Mouse (Mus musculus) CH12.LX (cell line): ENCODE data around the gene Mamdc2. TPM values are rescaled to one million over a fixed set of nuclear protein-coding genes. Genes with fewer than 3 reads are reported as not detected.

ENCODE experiments used
- DNase-seq: peaks from one replicate; pipeline ENCODE4 v3.0.0-alpha.2; 2013; ENCODE audit errors: extremely low read depth
- H3K27ac ChIP-seq: 2 replicates; pipeline ENCODE4 v1.5.1; 2012; ENCODE audit warnings: low read depth, mild to moderate bottlenecking, control low read depth, moderate library complexity; ENCODE audit not compliant: insufficient read depth
- H3K27me3 ChIP-seq: replicated peaks from 2 replicates; pipeline ENCODE3; 2012; ENCODE audit warnings: inconsistent platforms
- H3K36me3 ChIP-seq, 2 experiments: replicated peaks in 1 of 2; 2 replicates each; pipeline versions ENCODE3 to v1.6.1; 2012; ENCODE audit warnings: inconsistent platforms in 1 of 2, low read length in 1 of 2, mild to moderate bottlenecking in 1 of 2, mixed read lengths in 1 of 2, moderate library complexity in 1 of 2; ENCODE audit not compliant: control insufficient read depth in 1 of 2, insufficient read depth in 1 of 2
- H3K4me1 ChIP-seq, 2 experiments: 2 replicates each; pipeline ENCODE4 v1.6.1; 2012; ENCODE audit warnings: inconsistent platforms in 1 of 2, moderate library complexity in 1 of 2; ENCODE audit not compliant: insufficient read depth in 2 of 2, control insufficient read depth in 1 of 2
- H3K4me2 ChIP-seq: 2 replicates; pipeline ENCODE4 v1.6.1; 2012; ENCODE audit warnings: low read depth, mild to moderate bottlenecking, control low read depth; ENCODE audit not compliant: poor library complexity, insufficient read depth, severe bottlenecking
- H3K4me3 ChIP-seq, 3 experiments: fragments of 150-350 bp in 1 of 3; sonication (generic) in 1 of 3; replicated peaks in 1 of 3; 2 replicates each; pipeline versions ENCODE3 to v1.5.1; 2011 to 2012; ENCODE audit warnings: low read depth in 2 of 3, low read length in 2 of 3, mild to moderate bottlenecking in 2 of 3, moderate library complexity in 2 of 3, control low read depth in 1 of 3, improper control_type of control experiment in 1 of 3, inconsistent platforms in 1 of 3, mixed read lengths in 1 of 3; ENCODE audit not compliant: poor library complexity in 1 of 3
- H3K79me2 ChIP-seq: replicated peaks from 2 replicates; pipeline ENCODE4 v1.6.1; 2012; ENCODE audit warnings: mild to moderate bottlenecking, moderate library complexity; ENCODE audit not compliant: control insufficient read depth, poor library complexity, insufficient read depth, severe bottlenecking; ENCODE audit errors: extremely low read depth
- H3K9ac ChIP-seq: 2 replicates; pipeline ENCODE4 v1.6.1; 2012; ENCODE audit warnings: low read depth, mild to moderate bottlenecking, control low read depth, moderate library complexity; ENCODE audit not compliant: insufficient read depth
- H3K9me3 ChIP-seq: replicated peaks from 2 replicates; pipeline ENCODE3; 2012; ENCODE audit warnings: low read length, inconsistent platforms, mixed read lengths
- BHLHE40 ChIP-seq: IDR thresholded peaks from 2 replicates; pipeline ENCODE4 v1.6.1; 2011; ENCODE audit warnings: mild to moderate bottlenecking, low read depth, low read length, improper control_type of control experiment
- EP300 ChIP-seq: IDR thresholded peaks from 2 replicates; pipeline ENCODE4 v1.6.1; 2011; ENCODE audit warnings: low read length, improper control_type of control experiment
- GABPA ChIP-seq: IDR thresholded peaks from 2 replicates; pipeline ENCODE4 v1.6.1; 2012; ENCODE audit warnings: low read depth, low read length, improper control_type of control experiment, inconsistent platforms; ENCODE audit not compliant: insufficient replicate concordance
- HCFC1 ChIP-seq: IDR thresholded peaks from 2 replicates; pipeline ENCODE4 v1.6.1; 2012; ENCODE audit warnings: low read depth, mild to moderate bottlenecking, inconsistent platforms, low read length, improper control_type of control experiment
- IRF4 ChIP-seq: IDR thresholded peaks from 2 replicates; pipeline ENCODE4 v1.6.1; 2014; ENCODE audit warnings: low read depth, mild to moderate bottlenecking, inconsistent platforms, low read length, improper control_type of control experiment
- JUN ChIP-seq: IDR thresholded peaks from 2 replicates; pipeline ENCODE4 v1.6.1; 2011; ENCODE audit warnings: low read depth, mild to moderate bottlenecking, low read length, improper control_type of control experiment, moderate library complexity; ENCODE audit not compliant: insufficient read depth
- MAX ChIP-seq: IDR thresholded peaks from 2 replicates; pipeline ENCODE4 v1.6.1; 2011; ENCODE audit warnings: low read length, improper control_type of control experiment
- MEF2A ChIP-seq: IDR thresholded peaks from 2 replicates; pipeline ENCODE4 v1.6.1; 2014; ENCODE audit warnings: low read depth, mild to moderate bottlenecking, inconsistent platforms, low read length, improper control_type of control experiment, borderline replicate concordance
- MXI1 ChIP-seq: IDR thresholded peaks from 2 replicates; pipeline ENCODE4 v1.6.1; 2011; ENCODE audit warnings: mild to moderate bottlenecking, low read depth, low read length, improper control_type of control experiment
- MYC ChIP-seq: IDR thresholded peaks from 2 replicates; pipeline ENCODE4 v1.6.1; 2011; ENCODE audit warnings: low read depth, mild to moderate bottlenecking, improper control_type of control experiment, low read length
- NELFE ChIP-seq: IDR thresholded peaks from 2 replicates; pipeline ENCODE4 v1.6.1; 2011; ENCODE audit warnings: low read depth, low read length, improper control_type of control experiment
- NRF1 ChIP-seq: IDR thresholded peaks from 2 replicates; pipeline ENCODE4 v1.6.1; 2014; ENCODE audit warnings: low read depth, mild to moderate bottlenecking, inconsistent platforms, low read length, improper control_type of control experiment, moderate library complexity
- PAX5 ChIP-seq: IDR thresholded peaks from 2 replicates; pipeline ENCODE4 v1.6.1; 2012; ENCODE audit warnings: low read length, inconsistent platforms, mixed read lengths
- POLR2AphosphoS2 ChIP-seq: IDR thresholded peaks from 2 replicates; pipeline ENCODE4 v1.6.1; 2011; ENCODE audit warnings: low read depth, low read length, improper control_type of control experiment
- RCOR1 ChIP-seq: conservative IDR thresholded peaks from 2 replicates; pipeline ENCODE4 v1.6.1; 2012; ENCODE audit warnings: low read depth, mild to moderate bottlenecking, inconsistent platforms, low read length, improper control_type of control experiment
- TBP ChIP-seq: conservative IDR thresholded peaks from 2 replicates; pipeline ENCODE4 v1.6.1; 2011; ENCODE audit warnings: low read depth, low read length, improper control_type of control experiment
- ZC3H11A ChIP-seq: IDR thresholded peaks from 2 replicates; pipeline ENCODE4 v1.6.1; 2012; ENCODE audit warnings: low read depth, mild to moderate bottlenecking, inconsistent platforms, low read length, improper control_type of control experiment
- ZNF384 ChIP-seq: IDR thresholded peaks from 2 replicates; pipeline ENCODE4 v1.6.1; 2012; ENCODE audit warnings: low read depth, low read length, improper control_type of control experiment, inconsistent platforms
- dilution Hi-C: fragments of 300-500 bp; cut with MboI; formaldehyde crosslinking; loops from 2 replicates; pipeline ENCODE4 v1.14.3; 2020; ENCODE audit warnings: low sequenced_read_pairs; ENCODE audit not compliant: extremely low pct_unique_long_range_greater_than_20kb, extremely low pct_ligation_motif_present
- in situ Hi-C: fragments of 300-500 bp; cut with MboI; formaldehyde crosslinking; loops from 3 replicates; pipeline ENCODE4 v1.14.3; 2019; ENCODE audit warnings: low sequenced_read_pairs, low pct_ligation_motif_present, low pct_unique_long_range_greater_than_20kb, mixed read lengths
- polyA plus RNA-seq: library from polyadenylated mRNA; unstranded; fragments of >175 nt; gene quantifications from 2 replicates; pipeline ENCODE4 v1.2.1, GENCODE M21; 2012; ENCODE audit warnings: low read depth; ENCODE audit not compliant: insufficient read length
- total RNA-seq, 2 experiments: library from RNA; depleted of rRNA; stranded (reverse); fragments of 300-350 nt in 1 of 2; fragments of >200 nt in 1 of 2; gene quantifications; 2 replicates each; pipeline ENCODE4 v1.2.3; 2012 to 2014

The Mamdc2 gene
- total and polyA plus RNA-seq, 3 experiments, result 0.08 to 0.67 (median 0.17) TPM

DNA sequence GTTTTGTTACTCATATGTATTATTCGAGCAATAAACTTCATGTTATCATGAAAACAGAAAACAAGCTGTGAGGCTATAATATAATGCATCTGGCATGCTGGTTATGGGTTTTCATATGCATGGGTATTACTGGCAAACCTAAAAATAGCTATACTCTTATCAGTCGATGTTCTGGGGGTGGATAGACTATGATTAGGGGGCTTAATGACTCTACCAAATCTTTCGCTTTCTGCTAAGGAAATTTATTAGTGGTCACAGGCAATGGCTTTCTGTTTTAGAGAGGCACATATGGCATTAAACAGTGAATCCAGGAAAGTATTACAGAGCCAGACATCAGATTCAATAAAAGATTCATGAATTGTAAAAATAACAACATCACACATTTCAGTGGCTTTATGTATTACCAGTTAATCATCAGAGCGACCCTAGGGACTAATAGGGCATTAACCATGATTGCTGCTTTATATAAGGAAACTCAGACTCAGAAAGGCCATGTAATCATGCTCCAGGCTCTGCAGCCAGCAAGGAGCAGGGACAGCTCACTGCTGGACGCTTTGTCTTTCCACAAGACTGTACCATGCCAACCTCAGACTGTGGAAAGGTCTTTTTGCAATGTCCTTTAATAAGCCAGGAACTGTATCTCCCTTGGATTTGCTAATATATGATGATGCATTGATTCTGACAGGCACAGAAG, 130.8 kb downstream of the Mamdc2 start:
- in situ Hi-C loops (no loop called here), dilution Hi-C loops (no loop called here)
- H3K36me3 ChIP-seq, result no peaks in the 10 kb centered on the region
- TF ChIP-seq GABPA (no peak), ZC3H11A (no peak), RCOR1 (no peak), POLR2AphosphoS2 (no peak), BHLHE40 (no peak), ZNF384 (no peak), TBP (no peak), MAX (no peak), PAX5 (no peak), HCFC1 (no peak), MEF2A (no peak), MXI1 (no peak), NELFE (no peak), MYC (no peak), NRF1 (no peak)
- H3K27me3 ChIP-seq, result no peaks in the 10 kb centered on the region
- no peak overlapping the region for H3K4me2 ChIP-seq
- H3K9me3 ChIP-seq, result no peaks in the 10 kb centered on the region
- H3K9ac ChIP-seq, result no peak overlapping the region
- no peaks in the 10 kb centered on the region for H3K79me2 ChIP-seq
- no peak for DNase-seq
- H3K27ac ChIP-seq, result no peak overlapping the region
- H3K4me1 ChIP-seq, result peaks cover 1 to 3% of the 10 kb centered on the region in 2 experiments; a peak in 2 of 4 replicates
- no peak overlapping the region for H3K4me3 ChIP-seq

DNA sequence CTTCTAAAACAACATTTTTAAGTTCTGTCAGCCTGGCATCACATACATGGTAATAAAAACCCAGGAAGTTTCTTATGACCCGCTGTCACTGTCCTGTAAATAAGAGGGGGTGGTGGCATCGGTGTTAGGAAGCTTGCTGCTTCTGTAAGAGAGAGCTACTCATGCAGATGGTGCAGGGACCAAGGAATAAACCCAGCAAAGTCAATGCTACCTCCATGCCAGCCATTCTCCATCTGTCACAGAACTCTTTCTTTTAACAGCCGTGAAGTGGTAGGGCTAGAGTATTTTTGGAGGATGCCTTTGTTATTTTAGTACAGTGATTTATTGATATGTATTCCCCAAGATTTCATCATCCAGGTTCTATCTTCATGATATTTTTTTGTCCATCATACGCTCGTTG, 131.4 kb downstream of the Mamdc2 start:
- Histone ChIP-seq H3K27ac (no peak overlapping the region), H3K4me2 (no peak overlapping the region), H3K36me3 (no peaks in the 10 kb centered on the region), H3K4me3 (no peak overlapping the region), H3K4me1 (peaks cover 0 to 3% of the 10 kb centered on the region in 2 experiments; a peak in 1 of 4 replicates), H3K79me2 (no peaks in the 10 kb centered on the region), H3K27me3 (no peaks in the 10 kb centered on the region), H3K9ac (no peak overlapping the region), H3K9me3 (no peaks in the 10 kb centered on the region)
- dilution Hi-C loops (no loop called here), in situ Hi-C loops (no loop called here)
- TF ChIP-seq TBP (no peak), PAX5 (no peak), EP300 (no peak), HCFC1 (no peak), JUN (no peak), IRF4 (no peak)
- no peak for DNase-seq
